ENCODE assay signal across 9 mouse cellular contexts in the genomic region with DNA sequence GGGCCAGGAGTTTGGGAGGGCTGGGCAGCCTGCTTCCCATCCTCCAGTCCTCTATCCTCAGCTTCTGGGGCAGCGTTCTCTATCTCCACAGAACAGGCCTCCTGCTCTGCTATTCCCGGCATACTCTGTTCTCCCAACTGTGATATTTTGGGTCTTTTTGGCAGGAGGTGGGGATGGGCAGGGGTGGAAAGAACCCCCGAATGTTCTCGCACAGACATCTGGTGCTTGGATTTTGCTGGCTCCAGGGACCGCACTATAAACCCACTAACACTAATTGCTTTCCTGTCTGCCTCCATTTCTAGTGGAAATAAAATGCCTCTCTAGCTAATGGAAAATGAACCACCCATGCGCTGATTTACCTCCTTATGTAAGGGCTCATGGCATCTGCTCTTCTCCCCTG. TPM values are rescaled to one million over a fixed set of nuclear protein-coding genes. Genes with fewer than 3 reads are reported as not detected.
DNase-seq lines count a peak whose midpoint lies in the region; ATAC-seq and TF ChIP-seq lines count a peak whose summit lies in the region.
"Had no signal": no experiment of that assay in that cellular context is flagged by ENCODE, and none has a peak within 500 bp of the region (broad histone marks: within the 10 kb centered on the region; RNA-seq: fewer than 3 reads in every experiment).

No protein-coding gene starts in this region.

- H3K27me3 ChIP-seq in midbrain, embryonic 15.5 days (replicated peaks) = no peaks in the 10 kb centered on the region
- no peaks in the 10 kb centered on the region for H3K27me3 ChIP-seq in midbrain, postnatal 0 days (ENCODE audit: insufficient read depth, low read length)

- WGBS in midbrain, embryonic 15.5 days = 77% methylated on average over 6 of the region's 6 CpGs
- 67% methylated on average over 6 of the region's 6 CpGs for WGBS in midbrain, postnatal 0 days

- TF ChIP-seq CTCF in midbrain, postnatal 0 days (IDR thresholded peaks at IDR 0.05) = no peak

- no peaks in the 10 kb centered on the region for H3K36me3 ChIP-seq in midbrain, embryonic 15.5 days (replicated peaks)
- no peaks in the 10 kb centered on the region for H3K36me3 ChIP-seq in midbrain, postnatal 0 days (ENCODE audit: insufficient read depth, low read length)

- H3K4me3 ChIP-seq in midbrain, embryonic 15.5 days = no peak overlapping the region
- H3K4me3 ChIP-seq in midbrain, postnatal 0 days (ENCODE audit: low read depth, low read length) = no peak overlapping the region
- H3K4me3 ChIP-seq: myocyte had no signal

- H3K27ac ChIP-seq in midbrain, embryonic 15.5 days = peak overlapping the region; percentile 43; the same call in 1 of the 2 replicates
- no peak overlapping the region for H3K27ac ChIP-seq in midbrain, postnatal 0 days (ENCODE audit: low read depth, low read length)

- no peak overlapping the region for H3K4me2 ChIP-seq in midbrain, embryonic 15.5 days
- no peak overlapping the region for H3K4me2 ChIP-seq in midbrain, postnatal 0 days (ENCODE audit: low read depth, low read length, poor library complexity, severe bottlenecking)

- intact Hi-C loops in left cerebral cortex, postnatal 14 days (cut with DNase I) = loop anchor here (2.0 to 5.0 kb wide), 2 partner anchors 42 to 71 kb away; no protein-coding TSS in a partner anchor

- H3K9me3 ChIP-seq in midbrain, embryonic 15.5 days = no peaks in the 10 kb centered on the region
- H3K9me3 ChIP-seq in midbrain, postnatal 0 days (ENCODE audit: low read length) = no peaks in the 10 kb centered on the region

- peaks cover 16% of the 10 kb centered on the region for H3K4me1 ChIP-seq in midbrain, embryonic 15.5 days
- H3K4me1 ChIP-seq in midbrain, postnatal 0 days (ENCODE audit: insufficient read depth, low read length) = peaks cover 3% of the 10 kb centered on the region; the same call in 1 of the 2 replicates

- no peak for ATAC-seq in cerebellum, adult (ENCODE audit: insufficient number of reproducible peaks, low FRiP score, low TSS enrichment)
- ATAC-seq in midbrain, embryonic 15.5 days (replicated peaks) = no peak
- ATAC-seq in midbrain, postnatal 0 days (ENCODE audit: low FRiP score) = no peak

- H3K9ac ChIP-seq in midbrain, embryonic 15.5 days = no peak overlapping the region
- no peak overlapping the region for H3K9ac ChIP-seq in midbrain, postnatal 0 days (replicated peaks; ENCODE audit: low read length, poor library complexity, severe bottlenecking)

- peak; percentile 65 for DNase-seq in cerebellum, adult 9-10 months
- no peak for DNase-seq in midbrain, postnatal 0 days (ENCODE audit: low spot score)
- DNase-seq in left cerebral cortex, postnatal 14 days (ENCODE audit: low spot score in 2 of 2) = peak; percentile 84 to 90
- peak; percentile 81 to 91 for DNase-seq in right cerebral cortex, postnatal 36 days (ENCODE audit: low spot score in 2 of 2)
- no peak for DNase-seq in thymus, postnatal 4 days
- no peak for DNase-seq in ovary, postnatal 10 days (ENCODE audit: low spot score)

RNA-seq across cellular contexts. Expression of a gene that starts 58.9 kb away (rescaled TPM):
- polyA plus RNA-seq in midbrain, embryonic 15.5 days (2015; fragmentation: Nextera tagmentation; extraction: Ambion mirVana) = 84.9 and 93.0 TPM in 2 replicates
- 30.8 and 48.9 TPM in 2 replicates for total RNA-seq in midbrain, postnatal 0 days (2014; rRNA removed)
- polyA plus RNA-seq in midbrain, postnatal 0 days (2015; fragmentation: Nextera tagmentation; extraction: Ambion mirVana) = 85.9 and 94.3 TPM in 2 replicates
- 10 to 100 TPM; 35.0 to 39.7 TPM for total RNA-seq in left cerebral cortex, postnatal 14 days (2021)

Comparison
In these comparisons a context has a peak if more than half of its experiments do, and no peak if none do; other contexts are left out.
1. DNase-seq: peak in cerebellum, adult 9-10 months (single experiment), left cerebral cortex, postnatal 14 days (2 of 2) and right cerebral cortex, postnatal 36 days (2 of 2); none in midbrain, postnatal 0 days (single experiment), thymus, postnatal 4 days (single experiment) and ovary, postnatal 10 days (single experiment).